Mouse (Mus musculus) urinary bladder, postnatal 14 days (tissue): ENCODE data around the gene Gm49721.
A peak's percentile ranks its signal among the peaks of the same experiment; 100 is the strongest.
"Not testable (repeated sequence)": the region's sequence is repeated elsewhere in the genome, so short reads cannot be mapped to it uniquely, and the experiment has no call there.

Source experiments
- DNase-seq: peaks from one replicate; pipeline ENCODE4 v3.0.0; 2021; ENCODE audit warnings: low spot score

Gene Gm49721

GRCm38 (mm10) chr17:6980144-6980543 lies 1.4 kb downstream of the Gm49721 start:
- DNase-seq = not testable (repeated sequence)

GRCm38 (mm10) chr17:6986118-6986517 lies 7.4 kb downstream of the Gm49721 start:
- not testable (repeated sequence) for DNase-seq

- DNase-seq = not testable (repeated sequence)
Observed at GRCm38 (mm10) chr17:6995504-6995903, 16.8 kb downstream of the Gm49721 start.

GRCm38 (mm10) chr17:6996826-6997225 lies 18.1 kb downstream of the Gm49721 start:
- not testable (repeated sequence) for DNase-seq

GRCm38 (mm10) chr17:6997778-6998490 lies 19.2 kb downstream of the Gm49721 start:
- not testable (repeated sequence) for DNase-seq

GRCm38 (mm10) chr17:7001790-7002585 lies 23.3 kb downstream of the Gm49721 start:
- not testable (repeated sequence) for DNase-seq

GRCm38 (mm10) chr17:7003392-7003791 lies 24.7 kb downstream of the Gm49721 start:
- not testable (repeated sequence) for DNase-seq

- DNase-seq = not testable (repeated sequence)
Observed at GRCm38 (mm10) chr17:7005646-7006045, 26.9 kb downstream of the Gm49721 start.

GRCm38 (mm10) chr17:7008885-7009284 lies 30.2 kb downstream of the Gm49721 start:
- DNase-seq = not testable (repeated sequence)

GRCm38 (mm10) chr17:7009440-7009839 lies 30.7 kb downstream of the Gm49721 start:
- not testable (repeated sequence) for DNase-seq

GRCm38 (mm10) chr17:7009901-7010300 lies 31.2 kb downstream of the Gm49721 start:
- not testable (repeated sequence) for DNase-seq

GRCm38 (mm10) chr17:7014190-7014589 lies 35.5 kb downstream of the Gm49721 start:
- not testable (repeated sequence) for DNase-seq

GRCm38 (mm10) chr17:7025257-7025656 lies 46.6 kb downstream of the Gm49721 start, which contains the start of gene Gm1604a:
Gm1604a (plus strand) TSS chr17:7025568.
- DNase-seq = not testable (repeated sequence)

- DNase-seq = not testable (repeated sequence)
Observed at GRCm38 (mm10) chr17:7025764-7026346, 47.2 kb downstream of the Gm49721 start.

- DNase-seq = not testable (repeated sequence)
Observed at GRCm38 (mm10) chr17:7030204-7030603, 51.5 kb downstream of the Gm49721 start.

GRCm38 (mm10) chr17:7030622-7031174 lies 52.0 kb downstream of the Gm49721 start:
- DNase-seq = not testable (repeated sequence)

GRCm38 (mm10) chr17:7033192-7034166 lies 54.8 kb downstream of the Gm49721 start:
- DNase-seq = not testable (repeated sequence)

- not testable (repeated sequence) for DNase-seq
Observed at GRCm38 (mm10) chr17:7068997-7069539, 90.4 kb downstream of the Gm49721 start.

GRCm38 (mm10) chr17:7069561-7070240 lies 91.0 kb downstream of the Gm49721 start:
- not testable (repeated sequence) for DNase-seq

GRCm38 (mm10) chr17:7074494-7074893 lies 95.8 kb downstream of the Gm49721 start:
- DNase-seq = peak; percentile 39
